Mouse (Mus musculus) G1E (cell line): ENCODE measurements around the gene Gpr160.

Source experiments
- CTCF ChIP-seq: IDR thresholded peaks from 2 replicates; pipeline ENCODE4 v1.5.1; 2012; ENCODE audit warnings: low read depth, low read length, inconsistent platforms, mixed read lengths
- GATA1 ChIP-seq: IDR thresholded peaks from 2 replicates; pipeline ENCODE4 v1.6.1; 2012; ENCODE audit warnings: borderline replicate concordance, low read length, inconsistent platforms, mixed read lengths
- POLR2AphosphoS5 ChIP-seq: IDR thresholded peaks from 2 replicates; pipeline ENCODE4 v1.6.1; 2012; ENCODE audit warnings: low read depth, low read length, inconsistent platforms; ENCODE audit not compliant: insufficient replicate concordance

- TF ChIP-seq CTCF: no peak
- no peak for TF ChIP-seq POLR2AphosphoS5
- no peak for TF ChIP-seq GATA1
Measured at GRCm38 (mm10) chr3:30818630-30819125, 37.1 kb upstream of the Gpr160 start.
